Mouse (Mus musculus) liver, embryonic 14.5 days (tissue): Measurements from ENCODE around the gene Cnot1.

Experiments
- CTCF ChIP-seq: IDR thresholded peaks from 2 replicates; pipeline ENCODE4 v1.5.1; 2016; ENCODE audit warnings: antibody characterized with exemption, low read depth, control low read depth
- EP300 ChIP-seq: IDR thresholded peaks from 2 replicates; pipeline ENCODE4 v1.6.1; 2016; ENCODE audit warnings: antibody characterized with exemption, low read depth

DNA sequence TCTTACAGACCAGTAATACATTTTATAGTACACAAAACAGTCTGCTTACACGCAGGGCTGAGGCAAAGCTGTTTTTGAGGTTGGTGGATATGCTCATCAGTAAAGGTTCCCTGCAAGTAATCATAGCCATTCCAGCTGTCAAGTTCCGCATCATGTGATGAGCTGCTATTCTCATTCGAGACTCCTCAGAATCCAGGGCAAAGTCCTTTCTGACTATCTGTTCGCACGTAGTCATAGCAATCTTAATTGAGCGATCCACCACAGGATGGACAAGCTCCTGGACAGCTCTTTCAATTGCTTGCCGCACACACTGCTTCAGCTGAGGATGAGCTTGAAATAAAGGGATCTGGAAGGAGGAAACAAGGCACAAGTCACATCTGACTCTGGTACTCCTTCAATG lies 65.5 kb downstream of the Cnot1 start:
- TF ChIP-seq CTCF, result no peak
- no peak for TF ChIP-seq EP300
